Mouse (Mus musculus): ENCODE results near the gene Pkd1l3.

The Pkd1l3 gene

DNA sequence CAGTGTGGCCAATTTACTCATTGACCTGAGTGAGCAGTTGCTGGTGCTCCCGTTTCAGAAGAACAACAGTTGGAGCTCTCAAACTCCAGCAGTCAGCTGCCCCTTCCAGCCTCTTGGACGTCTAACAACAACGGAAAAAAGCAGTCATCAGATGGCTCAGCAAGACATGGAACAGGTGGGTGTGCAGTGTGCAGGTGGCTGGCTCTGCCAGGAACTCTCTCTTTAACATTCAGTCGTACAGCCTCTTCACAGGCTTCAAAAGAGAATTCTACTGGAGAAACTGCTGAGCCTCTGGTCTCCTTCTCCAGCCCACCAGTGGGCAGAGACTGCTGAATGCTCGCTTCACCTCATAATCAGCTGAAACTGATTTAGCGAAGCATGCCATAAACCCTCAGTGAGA lies 14.3 kb downstream of the Pkd1l3 start:
- DNase-seq (ENCODE audit: low read depth, low spot score), result no peak

DNA sequence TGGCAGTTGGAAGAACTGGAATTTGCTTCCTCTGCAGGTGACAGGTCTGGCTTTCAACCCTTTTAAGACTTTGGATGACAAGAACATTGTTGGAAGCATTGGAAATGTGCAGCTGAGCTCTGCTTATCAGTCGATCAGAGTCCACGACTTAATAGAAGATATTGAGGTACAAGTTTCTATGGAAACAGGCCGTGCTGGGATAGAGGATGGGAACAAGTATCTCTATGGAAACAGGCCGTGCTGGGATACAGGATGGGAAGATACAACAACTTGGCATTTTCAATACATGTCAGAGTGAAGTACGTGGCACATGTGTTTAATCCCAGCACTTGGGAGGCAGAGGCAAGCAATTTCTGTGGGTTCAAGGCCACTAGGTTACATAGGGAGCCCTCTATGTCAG lies 18.2 kb downstream of the Pkd1l3 start:
- no peak for DNase-seq (ENCODE audit: low read depth, low spot score)

DNA sequence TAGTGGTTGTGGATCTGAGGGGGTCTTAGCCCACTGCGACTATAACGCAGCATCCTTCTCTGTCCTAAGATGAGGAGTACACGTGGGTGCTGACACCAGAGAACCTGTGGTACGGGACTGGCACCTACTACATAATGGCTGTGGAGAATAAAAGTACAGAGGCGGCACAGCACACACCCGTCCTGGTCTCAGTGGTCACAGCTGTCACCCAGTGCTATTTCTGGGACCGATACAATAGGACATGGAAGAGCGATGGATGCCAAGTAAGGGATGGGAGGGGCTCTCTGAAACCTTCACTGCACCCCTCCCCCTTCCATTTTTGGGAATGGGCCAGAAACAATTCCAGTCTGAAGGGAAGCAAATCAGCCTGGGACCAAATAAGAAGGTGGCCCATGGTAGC lies 20.8 kb downstream of the Pkd1l3 start:
- DNase-seq (ENCODE audit: low read depth, low spot score), result no peak

DNA sequence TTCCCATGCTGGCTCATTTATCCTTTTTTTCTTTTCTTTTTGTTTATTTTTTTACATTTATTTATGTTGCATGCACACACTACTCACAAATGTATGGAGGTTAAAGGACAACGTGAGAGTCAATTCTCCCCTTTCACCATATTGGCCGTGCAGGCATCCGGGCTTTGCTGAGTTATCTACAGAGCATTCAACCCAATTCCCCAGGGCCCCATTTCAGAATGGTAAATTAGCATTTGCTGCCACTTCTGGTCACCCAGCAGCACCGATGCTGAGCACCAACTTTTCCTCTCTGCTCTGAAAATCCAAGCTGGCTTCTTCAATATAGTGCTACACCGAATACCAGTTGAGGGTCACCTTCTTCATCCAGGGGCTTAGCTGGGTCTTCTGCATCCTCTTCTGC lies 24.5 kb downstream of the Pkd1l3 start:
- peak; percentile 14 for DNase-seq (ENCODE audit: low read depth, low spot score)

DNA sequence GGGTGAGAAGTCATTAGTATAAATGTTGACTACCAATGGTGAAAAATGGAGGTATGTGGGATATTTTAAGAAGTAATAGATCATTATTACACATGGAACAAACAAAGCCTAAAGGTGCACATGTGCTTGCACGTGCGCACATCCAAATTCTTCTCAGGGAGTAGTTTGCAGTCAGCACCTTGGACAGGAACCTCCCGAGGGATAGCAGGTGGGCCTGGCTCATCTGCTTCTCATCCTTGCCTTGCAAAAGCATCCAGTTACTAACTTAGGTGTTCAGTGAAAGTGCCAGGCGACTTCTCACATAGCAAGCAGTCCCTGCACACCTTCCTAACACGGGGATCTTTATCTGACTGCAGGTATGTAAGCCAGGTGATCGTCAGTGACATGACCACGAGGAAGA lies 26.1 kb downstream of the Pkd1l3 start:
- no peak for DNase-seq (ENCODE audit: low read depth, low spot score)

DNA sequence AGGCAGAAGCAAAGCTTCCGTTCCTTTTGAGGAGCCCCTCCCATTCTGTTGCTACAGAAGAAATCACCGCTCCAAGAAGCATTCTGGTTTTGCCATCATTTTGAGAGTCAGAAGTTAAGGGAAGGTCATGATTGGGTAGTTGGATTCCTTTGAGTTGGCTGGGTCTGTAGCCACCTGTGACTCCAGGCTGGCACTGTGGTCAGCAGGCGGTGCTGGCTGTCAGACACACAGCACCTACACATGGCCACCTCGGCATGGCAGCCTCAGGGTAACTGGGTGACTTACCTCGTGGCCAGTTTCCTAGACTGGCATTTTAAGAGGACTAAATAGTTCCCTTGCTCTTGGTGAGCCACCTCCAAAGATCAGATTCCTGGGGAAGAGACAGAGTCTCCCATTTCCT lies 26.9 kb downstream of the Pkd1l3 start:
- DNase-seq (ENCODE audit: low read depth, low spot score), result no peak

DNA sequence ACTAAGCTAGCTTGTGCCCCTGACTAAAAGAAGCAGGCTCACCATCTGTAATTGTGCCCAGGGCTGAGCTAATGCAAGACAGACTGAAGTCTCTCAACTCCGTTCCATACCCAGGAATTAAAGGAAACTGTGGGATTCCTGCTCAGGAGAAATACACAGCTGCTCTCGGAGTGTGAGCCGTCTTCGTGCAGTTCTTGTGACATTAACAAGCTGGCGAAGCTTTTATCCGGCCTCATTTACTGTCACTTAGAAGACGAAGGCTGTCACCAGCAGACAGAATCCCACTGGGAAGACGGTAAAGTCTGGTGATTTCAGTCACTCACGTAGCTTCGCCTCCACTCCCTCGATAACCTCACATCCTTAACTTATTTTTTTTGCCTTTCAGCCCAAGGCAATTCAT lies 33.0 kb downstream of the Pkd1l3 start:
- DNase-seq (ENCODE audit: low read depth, low spot score), result no peak

DNA sequence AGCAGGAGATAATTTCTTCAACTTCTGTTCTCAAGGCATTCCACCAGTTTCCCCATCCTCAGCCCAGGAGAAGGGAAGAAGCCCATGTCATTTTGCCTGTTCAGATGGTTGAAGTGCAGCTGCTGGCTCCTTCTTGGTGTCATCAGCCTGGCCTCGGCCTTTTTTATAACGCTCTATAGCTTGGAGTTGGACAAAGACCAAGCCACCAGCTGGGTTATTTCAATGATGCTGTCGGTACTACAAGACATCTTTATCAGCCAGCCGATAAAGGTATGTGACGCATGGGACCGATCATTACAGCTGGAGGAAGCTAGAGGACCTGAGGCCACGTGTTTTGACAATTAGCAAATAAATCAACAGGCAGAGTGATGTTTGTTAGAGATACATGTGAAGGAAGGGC lies 34.2 kb downstream of the Pkd1l3 start:
- no peak for DNase-seq (ENCODE audit: low read depth, low spot score)

DNA sequence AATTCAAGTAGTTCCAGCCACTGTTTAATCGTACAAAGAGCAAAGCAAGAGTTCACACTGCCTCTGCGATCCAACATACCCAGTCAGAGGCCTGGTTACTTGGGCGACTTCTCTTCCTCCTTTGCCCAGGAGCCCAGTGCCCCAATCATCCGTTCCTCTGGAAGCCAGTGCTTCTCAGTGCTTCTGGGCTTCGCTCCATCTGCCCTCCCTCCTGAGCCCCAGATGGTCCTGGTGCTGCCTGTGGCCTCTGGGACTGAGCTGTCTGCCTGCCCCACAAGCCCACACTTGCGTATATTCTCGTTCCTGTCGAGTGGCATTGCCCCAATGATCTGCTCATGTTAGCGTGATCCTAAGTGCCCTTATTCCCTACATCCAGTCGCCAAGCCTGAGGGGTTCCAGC lies 36.5 kb downstream of the Pkd1l3 start:
- no peak for DNase-seq (ENCODE audit: low read depth, low spot score)

DNA sequence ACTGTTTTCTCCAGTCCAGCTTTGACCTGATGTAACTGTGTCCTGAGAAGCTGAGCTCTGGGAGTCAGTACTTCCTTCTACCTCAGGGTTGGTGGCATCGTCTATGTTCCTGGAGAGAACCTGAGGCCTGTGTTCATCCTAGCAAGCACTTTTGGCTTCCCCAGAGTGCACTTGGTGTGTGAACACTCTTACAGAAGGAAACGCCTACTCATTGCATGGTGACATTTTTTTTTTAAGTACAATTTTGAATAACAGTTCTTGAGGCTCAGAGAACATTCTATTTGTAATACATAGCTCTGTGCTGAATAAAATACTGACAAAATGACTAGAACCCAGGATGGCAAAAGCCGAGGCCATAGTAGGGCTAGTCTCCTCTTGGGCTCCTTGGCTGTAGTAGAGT lies 42.5 kb downstream of the Pkd1l3 start:
- DNase-seq (ENCODE audit: low read depth, low spot score), result no peak

DNA sequence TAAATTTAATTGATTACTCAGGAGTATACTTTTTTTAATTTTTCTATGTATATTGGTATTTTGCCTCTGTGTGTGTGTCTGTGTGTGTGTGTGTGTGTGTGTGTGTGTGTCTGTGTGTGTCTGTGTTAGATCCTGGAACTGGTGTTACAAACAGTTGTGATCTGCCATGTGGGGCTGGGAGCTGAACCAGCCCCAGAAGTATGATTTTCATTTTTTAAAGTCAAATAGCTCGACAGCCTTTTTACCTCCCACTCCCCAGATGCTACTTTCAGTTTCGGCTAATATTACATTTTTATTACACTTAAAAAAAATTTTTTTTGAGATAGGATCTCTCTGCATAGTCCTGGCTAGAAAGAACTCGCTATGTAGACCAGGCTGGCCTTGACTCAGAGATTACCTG lies 48.0 kb downstream of the Pkd1l3 start:
- DNase-seq (ENCODE audit: low read depth, low spot score), result no peak

DNA sequence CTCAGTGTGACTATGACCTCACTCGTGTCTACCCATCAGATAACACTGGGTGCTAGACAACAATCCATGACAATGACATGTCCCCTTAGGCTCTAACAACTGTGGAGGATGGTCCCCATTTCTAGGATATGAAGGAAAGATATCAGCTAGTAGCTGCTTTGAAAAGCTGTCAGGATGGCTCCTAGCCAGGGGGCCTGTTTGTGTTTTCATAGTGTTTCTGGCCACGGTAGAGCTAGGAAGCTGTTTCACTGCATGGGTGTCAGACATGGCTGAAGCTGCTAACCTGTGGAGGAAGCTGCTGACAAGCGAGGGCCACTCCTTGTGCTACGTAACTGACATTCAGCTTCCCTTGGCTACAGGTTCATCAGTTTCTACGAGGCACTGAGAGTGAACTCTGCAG lies 52.3 kb downstream of the Pkd1l3 start:
- DNase-seq (ENCODE audit: low read depth, low spot score), result no peak

DNA sequence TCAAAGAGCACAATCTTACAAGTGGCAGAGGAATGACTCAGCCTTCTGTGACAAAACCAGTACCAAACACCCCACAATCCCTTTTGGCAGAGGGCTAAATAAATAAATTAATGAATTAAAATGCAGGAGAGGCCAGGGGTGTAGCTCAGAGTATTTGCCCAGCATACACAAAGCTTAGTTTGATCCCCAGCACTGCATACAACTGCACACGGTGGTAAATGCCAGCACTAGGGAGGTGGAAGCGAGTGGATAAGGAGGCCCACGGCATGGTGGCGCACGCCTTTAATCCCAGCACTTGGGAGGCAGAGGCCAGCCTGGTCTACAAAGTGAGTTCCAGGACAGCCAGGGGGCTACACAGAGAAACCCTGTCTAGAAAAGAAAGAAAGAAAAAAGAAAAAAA lies 58.3 kb downstream of the Pkd1l3 start:
- no peak for DNase-seq (ENCODE audit: low read depth, low spot score)

DNA sequence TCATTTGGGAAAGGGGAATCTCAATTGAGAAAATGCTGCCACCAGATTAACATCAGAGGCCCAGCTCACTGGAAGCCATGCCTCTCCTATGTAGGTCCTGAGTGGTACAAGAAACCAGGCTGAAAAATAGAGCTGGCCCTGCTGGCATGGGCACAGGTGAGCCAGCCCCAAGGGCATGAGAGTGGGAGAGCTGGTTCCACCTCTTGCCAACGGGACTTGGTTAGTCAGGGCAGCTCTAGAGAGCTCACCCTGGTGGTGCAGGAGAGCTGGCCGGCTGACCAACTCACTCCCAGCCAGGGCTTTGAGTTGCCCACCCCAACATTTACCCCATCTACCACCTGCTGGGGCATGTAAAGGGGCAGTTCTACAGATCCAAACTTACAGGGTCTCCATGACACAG lies 59.3 kb downstream of the Pkd1l3 start:
- DNase-seq (ENCODE audit: low read depth, low spot score), result no peak

DNA sequence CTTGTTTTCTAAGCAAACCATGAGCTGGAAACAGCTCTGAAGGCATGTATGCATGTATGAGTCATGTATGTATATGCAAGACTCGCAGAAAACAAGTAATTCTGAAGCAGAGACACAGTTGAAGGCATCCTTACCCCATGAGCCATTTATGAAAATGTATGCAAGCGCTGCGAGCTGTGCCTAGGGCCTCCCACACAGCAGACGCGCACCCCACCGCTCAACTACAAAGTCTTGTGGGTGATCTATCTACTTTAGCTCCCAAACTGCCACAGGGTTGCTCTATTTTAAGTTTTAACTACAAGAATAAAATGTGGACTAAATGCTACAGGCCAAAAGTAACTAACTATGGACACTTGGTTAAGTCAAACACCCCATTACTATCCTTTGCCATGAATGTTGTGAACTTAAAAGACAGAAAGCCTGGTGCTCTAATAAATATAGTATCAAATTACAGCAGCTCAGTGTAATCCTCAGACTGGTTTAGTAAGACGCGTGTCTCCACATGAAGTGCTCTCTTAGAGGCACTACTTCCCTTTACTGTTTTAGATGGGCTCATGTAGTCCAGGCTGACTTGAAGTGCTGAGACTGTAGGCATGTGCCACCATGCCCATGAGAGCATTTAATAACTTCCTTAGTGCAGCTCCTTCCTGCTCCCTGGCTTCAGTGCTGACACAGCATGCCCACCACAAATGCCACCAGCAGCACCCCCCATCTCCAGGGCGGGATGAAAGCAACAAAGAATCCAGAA lies 61.8 kb downstream of the Pkd1l3 start:
- no peak for DNase-seq (ENCODE audit: low read depth, low spot score)

DNA sequence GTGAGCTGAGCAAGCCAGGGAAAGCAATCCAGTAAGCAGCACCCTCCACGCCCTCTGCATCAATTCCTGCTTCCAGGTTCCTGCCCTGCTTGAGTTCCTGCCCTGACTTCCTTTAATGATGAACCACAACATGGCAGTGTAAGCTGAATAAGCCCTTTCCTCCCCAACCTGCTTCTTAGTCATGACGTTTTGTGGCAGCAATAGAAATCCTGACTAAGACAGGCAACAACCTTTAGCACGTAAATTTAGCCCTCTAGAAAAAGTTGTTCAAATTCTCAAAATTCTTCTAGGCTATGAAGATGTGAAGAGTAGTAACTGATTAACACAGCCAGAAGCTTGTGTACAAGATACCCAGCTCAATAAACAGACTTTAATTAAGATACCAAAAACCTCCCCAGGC lies 67.2 kb downstream of the Pkd1l3 start:
- DNase-seq (ENCODE audit: low read depth, low spot score), result no peak

DNA sequence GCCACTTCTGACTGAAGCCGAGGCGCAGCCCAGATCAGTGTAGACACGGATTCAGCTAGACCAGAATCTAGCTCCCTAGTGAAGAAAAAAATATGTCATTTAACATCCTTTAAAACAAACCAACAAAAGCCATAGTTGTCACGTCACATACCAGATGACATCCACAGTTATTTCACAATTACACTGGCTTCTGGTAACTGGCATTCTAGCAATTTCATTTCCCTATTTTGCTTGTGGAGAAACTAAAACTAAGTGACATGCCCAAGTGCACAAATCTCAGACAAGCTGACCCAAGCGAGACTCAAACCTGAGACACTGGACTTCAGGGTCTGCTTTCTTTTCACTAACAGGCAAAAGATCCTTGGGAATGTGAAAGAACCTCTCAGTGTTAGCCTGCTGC lies 67.8 kb downstream of the Pkd1l3 start:
- DNase-seq (ENCODE audit: low read depth, low spot score), result no peak

DNA sequence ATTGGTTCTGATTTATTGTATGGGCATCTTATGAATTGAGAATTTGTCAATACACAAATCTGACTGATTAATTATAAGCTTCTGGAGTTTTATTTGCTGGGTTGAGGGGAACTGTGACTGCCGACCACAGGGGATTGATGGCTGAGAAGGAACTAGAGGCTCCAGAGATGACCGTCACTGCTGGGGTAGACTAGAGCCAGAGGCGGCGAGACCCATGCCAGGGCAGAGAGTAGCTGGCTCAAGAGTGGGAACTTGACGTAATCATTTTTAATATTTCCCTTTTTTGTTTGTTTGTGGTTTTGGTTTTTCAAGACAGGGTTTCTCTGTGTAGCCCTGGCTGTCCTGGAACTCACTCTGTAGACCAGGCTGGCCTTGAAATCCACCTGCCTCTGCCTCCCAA lies 72.9 kb downstream of the Pkd1l3 start:
- DNase-seq (ENCODE audit: low read depth, low spot score), result no peak

DNA sequence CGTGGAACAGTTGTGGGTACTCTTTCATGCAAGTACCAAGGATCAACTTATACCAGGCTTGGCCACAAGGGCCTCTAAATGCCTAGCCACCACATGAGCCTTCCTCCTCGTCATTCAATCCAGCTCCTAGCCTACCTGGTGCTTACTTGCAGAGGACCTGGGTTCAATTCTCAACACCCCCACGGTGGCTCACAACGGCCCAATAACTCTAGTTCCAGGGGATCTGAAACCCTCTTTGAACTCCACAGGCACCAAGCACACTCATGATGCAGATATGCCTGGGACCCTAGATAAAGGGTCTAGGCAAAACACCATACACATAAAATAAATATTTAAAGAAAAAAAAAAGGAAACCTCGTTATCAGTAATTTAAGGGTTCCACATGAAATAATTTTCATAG lies 77.5 kb downstream of the Pkd1l3 start:
- DNase-seq (ENCODE audit: low read depth, low spot score), result peak; percentile 37

DNA sequence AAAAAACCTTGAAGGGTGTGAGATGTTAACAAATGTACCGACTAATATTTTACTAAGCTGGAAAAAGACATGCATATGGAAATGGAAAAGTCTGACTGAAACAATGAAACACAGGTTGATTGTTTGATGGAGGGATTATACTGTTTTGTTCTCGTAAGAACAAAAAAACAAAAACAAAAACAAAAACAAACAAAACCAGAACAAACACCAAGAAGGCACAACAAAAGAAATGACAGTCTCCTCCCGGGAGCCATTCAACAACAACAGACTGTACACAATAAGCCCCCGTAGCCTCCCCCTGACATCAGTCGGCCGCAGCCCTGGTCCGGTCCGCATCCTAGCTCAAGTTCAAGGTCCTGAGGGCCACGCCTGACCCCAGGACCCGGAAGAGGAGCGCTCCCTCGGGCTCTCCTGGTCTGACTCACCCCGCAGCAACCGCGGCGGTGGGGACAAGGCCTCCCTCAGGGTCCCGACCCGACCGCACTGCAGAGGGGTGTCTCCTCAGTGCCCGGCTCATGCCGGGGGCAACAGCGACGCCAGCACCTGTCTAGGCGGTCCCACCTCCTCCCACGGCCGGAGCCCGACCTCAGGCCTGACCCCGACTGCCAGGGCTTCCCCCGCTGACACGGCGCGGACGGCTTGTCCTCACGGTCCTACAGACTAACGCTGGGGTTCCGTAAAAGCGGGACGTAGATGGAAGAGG lies 78.3 kb downstream of the Pkd1l3 start:
- DNase-seq (ENCODE audit: low read depth, low spot score), result peak; percentile 58

DNA sequence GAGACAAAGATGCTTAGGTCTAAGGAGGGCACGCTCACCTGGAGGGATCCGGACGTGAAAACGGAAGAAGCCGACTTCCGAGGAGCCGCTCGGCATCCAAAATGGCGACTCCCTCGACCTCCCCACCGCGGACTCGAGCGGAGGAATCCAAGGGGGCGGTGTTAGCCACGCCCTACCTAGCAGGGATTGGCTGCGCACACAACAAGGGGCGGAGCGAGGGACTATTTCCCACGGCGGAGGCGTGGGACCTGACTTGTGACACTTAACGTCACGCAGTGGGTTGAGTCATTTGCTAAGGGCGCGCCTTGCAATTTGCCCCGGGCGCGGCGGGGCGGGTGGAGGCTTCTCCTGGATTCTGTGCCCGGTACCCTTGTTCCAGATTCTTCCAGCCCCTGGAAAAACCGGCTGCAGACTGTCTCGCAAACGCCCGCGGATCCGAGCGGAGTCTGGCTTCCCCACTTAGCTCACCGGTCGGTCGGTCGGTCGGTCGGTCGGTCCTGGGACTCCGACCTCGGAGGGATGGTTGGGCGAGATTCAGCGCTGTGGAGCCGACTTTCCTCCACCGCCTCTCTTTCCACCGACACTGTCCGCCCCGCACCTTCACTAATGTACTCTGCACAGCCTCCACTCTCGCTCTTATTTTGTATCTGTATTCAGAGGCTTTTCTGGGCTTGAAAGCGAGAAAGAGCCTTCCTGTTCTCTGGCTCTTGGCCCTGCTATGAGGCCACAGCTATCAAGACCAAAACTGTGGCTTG lies 79.0 kb downstream of the Pkd1l3 start, which contains the start of gene Ist1:
Ist1 (minus strand) TSS at position 115 of the 755 bp plus-strand sequence.
- peak; percentile 100 for DNase-seq (ENCODE audit: low read depth, low spot score)

DNA sequence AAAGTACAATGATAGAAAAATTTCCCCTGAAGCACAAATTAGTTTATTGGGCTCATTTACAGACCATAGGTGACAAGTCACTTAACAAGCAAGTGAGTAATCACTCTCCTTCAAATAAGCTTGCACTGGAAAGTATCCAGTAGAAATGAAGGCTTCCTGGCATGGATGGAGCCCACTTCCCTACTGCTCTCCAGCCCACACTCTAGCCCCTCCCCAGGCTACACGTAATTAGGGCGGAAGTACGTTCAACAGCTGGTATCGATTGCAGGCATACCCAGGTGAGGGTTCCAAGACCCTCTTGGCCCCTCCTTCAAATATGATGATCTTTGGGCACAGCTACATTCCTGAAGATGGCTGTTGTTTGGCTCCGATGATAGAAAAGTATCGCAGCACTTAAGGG lies 79.8 kb downstream of the Pkd1l3 start:
- DNase-seq (ENCODE audit: low read depth, low spot score), result no peak

DNA sequence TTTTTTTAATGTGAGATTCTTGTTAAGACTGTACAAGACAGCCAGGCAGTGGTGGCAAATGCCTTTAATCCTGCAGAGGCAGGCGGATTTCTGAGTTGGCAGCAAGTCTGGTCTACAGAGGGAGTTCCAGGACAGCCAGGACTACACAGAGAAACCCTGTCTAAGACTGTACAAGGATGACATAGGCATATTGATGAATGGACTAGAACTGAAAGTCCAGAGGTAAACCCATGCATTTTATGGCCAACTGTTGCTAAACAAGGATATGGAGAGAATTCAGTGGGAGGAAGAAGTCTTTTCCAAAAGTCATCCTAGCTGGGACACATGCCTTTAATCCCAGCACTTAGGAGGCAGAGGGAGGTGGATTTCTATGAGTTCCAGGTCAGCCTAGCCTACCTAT lies 83.4 kb downstream of the Pkd1l3 start:
- no peak for DNase-seq (ENCODE audit: low read depth, low spot score)
